Mouse (Mus musculus) activated CD4-positive, CD25-positive, alpha-beta regulatory T cell (primary cell): ENCODE results near the gene Nol11. TPM values are rescaled to one million over a fixed set of nuclear protein-coding genes. Genes with fewer than 3 reads are reported as not detected.

Experiments used
- polyA plus RNA-seq, 2 experiments: library from polyadenylated mRNA; unstranded; fragments of 100-300 nt; shearing (Covaris generic); gene quantifications; one replicate each; pipeline ENCODE4 v1.2.1; 2017

The Nol11 gene
- polyA plus RNA-seq, result 10 to 100 TPM; 33.0 to 57.4 TPM

DNA sequence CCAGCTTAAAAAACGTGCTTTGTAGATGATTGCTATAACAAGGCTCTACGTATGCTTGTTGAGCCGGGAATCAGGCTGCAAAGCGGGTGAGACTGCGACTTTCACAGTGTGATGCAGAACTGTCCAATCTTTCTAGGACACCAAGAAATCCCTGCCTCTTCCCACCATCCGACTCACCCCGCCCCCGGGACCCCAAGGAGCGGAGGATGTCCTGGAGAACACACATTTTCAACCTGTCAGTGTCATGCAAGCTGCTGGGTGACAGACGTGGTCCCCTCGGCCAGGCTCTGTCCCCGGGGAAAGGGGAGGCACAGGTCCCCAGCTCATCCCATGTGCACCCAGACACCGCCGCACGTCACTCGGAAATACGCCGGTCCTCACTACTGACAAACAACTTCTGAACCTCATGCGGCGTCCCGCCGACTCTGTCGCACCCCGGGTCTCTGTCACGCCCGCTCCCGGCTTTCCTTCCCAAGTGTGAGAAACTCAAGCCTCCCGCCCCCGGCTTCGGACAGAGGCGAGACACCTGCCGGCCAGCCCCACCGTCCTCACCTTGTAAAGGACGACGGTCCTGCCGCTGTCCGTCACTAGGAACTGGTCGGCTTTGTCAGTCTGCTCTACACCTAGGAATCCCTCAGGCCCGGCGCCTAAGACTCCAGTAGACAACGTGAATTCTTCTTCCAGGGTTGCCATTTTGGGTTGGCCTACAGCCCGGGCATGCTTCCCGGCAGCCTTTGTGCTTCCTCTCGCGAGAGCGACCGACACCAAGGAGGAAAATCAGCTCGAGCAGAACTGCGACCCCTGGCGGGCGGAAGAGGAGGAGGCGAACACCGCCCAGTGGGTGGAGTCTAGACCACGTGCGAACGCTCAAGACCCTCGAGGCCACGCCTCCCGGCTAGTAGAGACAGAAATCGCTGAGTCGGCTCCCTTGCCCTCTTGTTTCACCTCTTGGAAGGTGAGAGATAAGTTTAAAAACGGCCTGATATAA lies at the start of gene Nol11:
Gene Nol11 (minus strand): TSS at position 817 of the 988 bp plus-strand sequence.

GRCm38 (mm10) chr11:107131749-107132421 lies 57.3 kb downstream of the Nol11 start, which contains the start of gene Bptf:
Gene Bptf (minus strand): TSS chr11:107132127.

Other genes starting within 250 kb of the Nol11 start
- gene Kpna2, start 189.8 kb downstream of the Nol11 start, polyA plus RNA-seq, result 10 to 100 TPM; 89.2 to 89.8 TPM
- 1 to 10 TPM in 1 of 2 experiments, under 1 TPM in 1; 0.54 to 2.9 TPM for gene 1810010H24Rik, start 163.7 kb downstream of the Nol11 start, polyA plus RNA-seq
- gene Bptf, start 57.3 kb downstream of the Nol11 start, polyA plus RNA-seq, result 10 to 100 TPM; 16.1 to 28.0 TPM